Mouse (Mus musculus) T-helper 1 cell (primary cell): ENCODE data around the gene Orc1.

Experiments used
- in situ Hi-C: fragments of 300-600 bp; cut with MboI, MseI; formaldehyde crosslinking; loops from one replicate; pipeline ENCODE4 v1.15.1; 2025; ENCODE audit warnings: high pct_unique_total_duplicates

Orc1 gene

DNA sequence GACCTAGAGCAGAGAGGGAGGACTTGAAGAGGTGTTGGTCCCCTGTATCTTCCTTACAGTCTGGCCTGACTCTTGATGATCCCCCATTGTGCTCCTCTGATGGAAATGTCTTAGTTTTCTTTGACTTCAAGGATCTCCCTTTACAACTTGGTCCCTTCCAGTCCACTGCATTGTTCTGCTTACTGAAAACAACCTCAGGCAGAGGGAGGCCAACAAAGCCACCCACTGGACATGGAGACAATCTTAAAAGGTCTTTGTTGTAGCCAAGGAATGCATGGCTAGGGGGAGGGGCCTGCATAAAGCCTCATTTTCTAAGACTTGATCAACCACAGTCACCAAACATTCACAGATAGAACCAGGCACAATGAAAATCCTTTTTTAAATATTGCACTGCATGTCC lies 55.9 kb downstream of the Orc1 start:
- in situ Hi-C loops: loop anchor here (10.0 kb wide), 1 partner anchor 1760 kb away; no protein-coding TSS in a partner anchor

DNA sequence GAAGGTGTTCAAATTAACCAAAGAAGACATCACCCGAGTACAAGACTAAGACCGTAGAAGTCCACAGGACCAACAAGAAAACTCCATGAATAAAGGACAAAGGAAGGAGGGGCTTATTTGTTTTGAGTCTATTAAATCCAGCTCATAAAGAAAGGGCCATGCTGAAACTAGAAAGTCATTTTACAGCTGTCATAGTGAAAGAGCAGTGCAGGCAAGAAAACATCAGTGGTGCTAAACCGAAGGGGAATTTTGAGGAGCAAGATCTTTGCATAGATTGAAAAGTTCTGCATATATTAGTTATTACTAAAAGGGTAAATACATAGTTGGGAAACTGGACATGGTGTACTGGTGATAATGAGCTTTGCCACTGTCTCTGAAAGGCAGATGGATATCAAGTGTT lies 58.5 kb downstream of the Orc1 start:
- in situ Hi-C loops: loop anchor here (10.0 kb wide), 1 partner anchor 1763 kb away; no protein-coding TSS in a partner anchor

DNA sequence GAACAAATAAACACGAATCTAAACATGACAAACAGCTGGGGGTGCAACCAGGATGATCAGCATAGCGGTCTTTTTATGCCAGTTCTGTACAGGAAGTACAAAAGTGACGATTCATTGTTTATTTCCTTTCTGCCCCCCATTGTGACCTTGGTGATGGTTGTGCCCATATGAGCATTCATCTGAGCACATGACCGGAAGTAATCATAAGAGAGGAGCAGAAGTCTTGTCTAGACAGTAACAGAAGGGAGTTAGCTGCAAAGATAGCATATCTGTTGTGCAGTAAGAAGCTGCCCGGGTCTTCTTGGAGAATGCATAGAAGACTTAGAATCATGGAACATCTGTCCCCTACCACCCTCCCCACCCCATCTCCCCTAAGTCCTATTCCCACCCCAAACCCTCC lies 59.5 kb downstream of the Orc1 start:
- in situ Hi-C loops: loop anchor here (10.0 kb wide), 1 partner anchor 1764 kb away; no protein-coding TSS in a partner anchor

DNA sequence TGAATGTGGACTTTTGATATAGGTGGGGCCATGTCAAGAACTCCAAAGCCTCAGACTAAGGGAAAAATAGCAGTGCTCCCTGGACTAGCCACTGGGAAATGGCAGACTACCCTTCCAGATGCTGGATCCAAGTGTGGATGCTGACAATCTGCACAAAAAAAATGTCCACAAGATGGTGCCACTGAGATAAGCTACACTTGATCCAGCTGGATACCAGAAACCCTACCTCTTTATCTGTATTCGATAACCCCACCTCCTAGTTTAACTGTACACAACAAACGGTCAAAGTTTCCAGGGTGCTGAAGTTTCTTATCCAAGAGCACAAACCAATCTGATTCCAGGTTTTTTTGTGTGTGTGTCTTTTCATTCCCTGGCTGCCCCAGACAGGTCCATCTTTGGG lies 85.2 kb downstream of the Orc1 start:
- in situ Hi-C loops: no loop called here
